Mouse (Mus musculus) liver, adult 2 months (tissue): ENCODE data around the gene Igf2. TPM values are rescaled to one million over a fixed set of nuclear protein-coding genes. Genes with fewer than 3 reads are reported as not detected.

ENCODE experiments used
- DNase-seq: peaks from one replicate; pipeline ENCODE4 v3.0.0-alpha.2; 2011; ENCODE audit warnings: low read depth, low spot score; ENCODE audit errors: extremely low read depth
- H3K27ac ChIP-seq: fragments of 200-500 bp; replicated peaks from 2 replicates; pipeline ENCODE4 v1.5.1; 2012; ENCODE audit warnings: low read depth, mild to moderate bottlenecking, control low read depth, inconsistent platforms, low read length; ENCODE audit not compliant: insufficient read depth
- H3K27me3 ChIP-seq: fragments of 200-500 bp; 2 replicates; pipeline ENCODE4 v1.6.1; 2012; ENCODE audit warnings: mild to moderate bottlenecking, moderate library complexity, low read length, inconsistent platforms; ENCODE audit not compliant: control insufficient read depth, insufficient read depth
- H3K36me3 ChIP-seq: fragments of 200-500 bp; 2 replicates; pipeline ENCODE4 v1.6.1; 2012; ENCODE audit warnings: low read length, inconsistent platforms; ENCODE audit not compliant: control insufficient read depth, insufficient read depth
- H3K4me1 ChIP-seq: fragments of 200-500 bp; 2 replicates; pipeline ENCODE4 v1.6.1; 2011; ENCODE audit warnings: low read length; ENCODE audit not compliant: control insufficient read depth, insufficient read depth
- H3K4me3 ChIP-seq: fragments of 200-500 bp; 2 replicates; pipeline ENCODE4 v1.5.1; 2011; ENCODE audit warnings: low read depth, mild to moderate bottlenecking, control low read depth, low read length, moderate library complexity; ENCODE audit not compliant: insufficient read depth
- H3K79me2 ChIP-seq: fragments of 200-500 bp; 2 replicates; pipeline ENCODE4 v1.6.1; 2012; ENCODE audit warnings: inconsistent platforms, mild to moderate bottlenecking, low read length, moderate library complexity; ENCODE audit not compliant: control insufficient read depth, insufficient read depth
- H3K9ac ChIP-seq: fragments of 200-500 bp; 2 replicates; pipeline ENCODE4 v1.6.1; 2012; ENCODE audit warnings: low read depth, mild to moderate bottlenecking, control low read depth, inconsistent platforms, low read length
- CTCF ChIP-seq: fragments of 200-500 bp; IDR thresholded peaks from 2 replicates; pipeline ENCODE4 v1.5.1; 2011; ENCODE audit warnings: low read depth, low read length, control low read depth
- POLR2A ChIP-seq: fragments of 200-500 bp; IDR thresholded peaks from 2 replicates; pipeline ENCODE4 v1.6.1; 2011; ENCODE audit warnings: low read length, control low read depth; ENCODE audit not compliant: insufficient read depth; ENCODE audit errors: extremely low read depth
- WGBS: fragments of 180-500 bp; shearing (Covaris S2); methylation state at CpG from one replicate; pipeline ENCODE4 v1.1.7; 2018; 5-methylcytosine and 5-hydroxymethylcytosine counted together
- polyA plus RNA-seq: library from polyadenylated mRNA; depleted of rRNA; stranded (reverse); fragments of >200 nt; gene quantifications from 2 replicates; pipeline ENCODE4 v1.2.3, GENCODE M21; 2012; rRNA removed
- total RNA-seq: library from RNA; depleted of rRNA; stranded (reverse); fragments of >200 nt; gene quantifications from 2 replicates; pipeline ENCODE4 v1.2.3, GENCODE M21; 2014; rRNA removed

Gene Igf2
- 0.20 and 0.37 TPM in 2 replicates for total RNA-seq
- polyA plus RNA-seq, result 1.2 and 1.3 TPM in 2 replicates

DNA sequence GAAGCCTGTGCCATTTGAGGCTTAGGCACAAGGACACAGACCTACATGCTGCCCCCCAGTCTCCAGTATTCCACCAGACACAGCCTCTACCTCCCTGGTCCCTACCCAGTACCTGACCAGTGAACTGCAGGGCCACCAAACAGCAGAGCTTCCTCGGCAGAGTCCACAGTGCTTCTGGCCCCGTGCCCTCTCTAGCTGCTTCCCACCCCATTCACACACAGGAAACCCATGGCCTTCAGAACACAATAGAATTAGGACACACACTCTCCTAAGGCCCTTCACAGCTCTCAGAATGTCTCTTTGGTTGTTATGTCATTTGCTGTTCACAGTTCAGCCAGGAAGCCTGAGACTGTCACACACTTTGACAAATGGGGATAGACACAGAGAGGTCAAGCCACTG lies at the start of gene Igf2:
Gene Igf2, minus strand, starts transcription at position 158 of the 400 bp plus-strand sequence.
- H3K27ac ChIP-seq, result no peak within 1 kb of the TSS
- H3K4me1 ChIP-seq, result no peaks in the 10 kb centered on the region; the same call in 1 of the 2 replicates
- no peaks in the 10 kb centered on the region for H3K36me3 ChIP-seq
- no peak for DNase-seq
- no peaks in the 10 kb centered on the region for H3K79me2 ChIP-seq
- H3K27me3 ChIP-seq, result peaks cover 40% of the 10 kb centered on the region
- no peak within 1 kb of the TSS for H3K4me3 ChIP-seq
- H3K9ac ChIP-seq, result no peak within 1 kb of the TSS
- no peak for TF ChIP-seq POLR2A
- TF ChIP-seq CTCF, result no peak
- WGBS, result 64% methylated on average over 2 of the region's 2 CpGs

DNA sequence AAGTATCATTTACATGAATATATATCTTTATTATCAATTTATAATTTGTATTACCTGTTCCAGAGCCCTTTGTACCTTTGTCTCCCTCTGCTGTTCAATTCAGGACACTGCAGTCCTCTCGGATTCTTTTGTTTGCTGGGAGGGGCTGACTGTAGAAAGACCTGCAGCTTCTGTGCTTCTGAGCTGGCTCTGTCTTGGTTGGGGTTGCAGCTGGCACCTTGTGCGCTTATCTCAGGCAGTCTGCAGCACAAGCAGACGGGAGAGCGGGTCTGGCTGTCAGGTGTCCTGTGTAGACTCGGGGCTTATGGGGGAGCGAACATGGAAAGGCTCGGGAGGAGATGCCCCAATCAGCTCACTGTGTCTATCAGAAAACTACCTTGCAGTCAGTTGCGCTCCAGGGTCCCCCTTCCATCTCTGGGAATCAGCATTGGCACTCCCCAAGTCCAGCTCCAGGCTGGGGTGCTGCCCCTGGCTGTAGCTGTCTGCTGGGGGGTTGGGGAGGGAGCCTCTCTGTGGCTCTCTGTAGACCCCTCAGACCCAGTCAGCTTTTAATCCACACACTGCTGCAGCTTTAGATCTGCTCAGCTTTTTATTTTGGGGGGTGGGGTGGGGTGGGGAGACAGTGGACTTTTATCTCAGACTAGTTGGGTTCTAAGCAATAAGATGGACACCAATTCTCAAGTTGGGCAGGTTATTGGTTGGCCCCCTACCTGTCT lies 48.3 kb upstream of the Igf2 start:
- Histone ChIP-seq H3K79me2 (no peaks in the 10 kb centered on the region), H3K9ac (no peak overlapping the region), H3K36me3 (no peaks in the 10 kb centered on the region), H3K27me3 (no peaks in the 10 kb centered on the region), H3K4me1 (no peaks in the 10 kb centered on the region), H3K27ac (no peak overlapping the region), H3K4me3 (no peak overlapping the region)
- WGBS, result 19% methylated on average over 8 of the region's 8 CpGs
- TF ChIP-seq POLR2A (no peak), CTCF (peak; percentile 13; the same call in 1 of the 2 replicates)
- peak; percentile 24 for DNase-seq

DNA sequence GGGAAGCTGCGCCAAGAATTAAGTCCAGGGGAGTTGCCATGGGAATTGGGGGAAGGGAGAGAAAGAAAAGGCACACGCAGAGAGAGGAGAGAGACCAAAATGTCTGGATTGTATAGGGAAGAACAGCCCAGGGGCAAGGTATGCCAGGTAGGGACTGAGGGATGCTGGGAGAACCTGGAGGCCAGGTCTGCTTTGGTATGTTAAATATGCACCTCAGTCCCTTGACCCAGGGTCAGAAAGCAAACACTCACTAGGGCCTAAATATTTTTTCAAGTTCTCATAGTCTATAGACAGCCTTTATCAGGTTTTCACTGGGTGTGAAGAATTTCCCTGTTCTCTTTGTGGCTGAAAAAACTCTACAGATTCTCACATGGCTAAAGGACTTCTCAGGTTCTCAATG lies 40.3 kb upstream of the Igf2 start:
- TF ChIP-seq CTCF, result no peak
- TF ChIP-seq POLR2A, result no peak
- no peak for DNase-seq
- no peak overlapping the region for H3K4me3 ChIP-seq
- H3K79me2 ChIP-seq, result no peaks in the 10 kb centered on the region
- no peak overlapping the region for H3K9ac ChIP-seq
- no peaks in the 10 kb centered on the region for H3K36me3 ChIP-seq
- 92% methylated on average over 2 of the region's 2 CpGs for whole genome bisulfite sequencing
- no peaks in the 10 kb centered on the region for H3K27me3 ChIP-seq
- no peak overlapping the region for H3K27ac ChIP-seq
- H3K4me1 ChIP-seq, result no peaks in the 10 kb centered on the region

DNA sequence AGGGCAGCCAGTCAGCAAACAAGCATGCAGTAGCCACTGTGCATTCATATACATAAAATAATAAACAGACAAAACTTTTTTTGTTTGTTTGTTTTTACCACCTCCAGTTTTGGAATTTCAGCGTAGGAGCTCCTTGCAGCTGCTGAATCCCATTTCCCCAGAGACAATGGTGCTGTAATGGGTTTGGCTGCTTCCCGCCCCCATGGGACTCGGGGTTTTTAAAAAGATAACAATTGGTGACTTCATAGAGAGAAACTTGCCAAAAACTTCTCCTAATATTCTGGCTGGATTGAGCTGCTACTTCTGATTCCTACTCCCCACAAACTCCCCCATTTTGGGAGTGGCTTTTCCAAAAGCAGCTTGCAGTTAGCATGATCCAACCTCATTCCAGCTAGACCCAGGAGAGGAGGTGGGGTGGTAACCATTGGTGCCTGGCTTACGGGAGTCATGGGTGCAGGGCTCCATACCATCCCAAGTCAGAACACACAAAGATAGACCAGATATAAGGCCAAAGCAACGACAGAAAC lies 32.8 kb upstream of the Igf2 start:
- Histone ChIP-seq H3K4me1 (no peaks in the 10 kb centered on the region), H3K27ac (no peak overlapping the region), H3K79me2 (no peaks in the 10 kb centered on the region), H3K4me3 (no peak overlapping the region), H3K36me3 (no peaks in the 10 kb centered on the region), H3K27me3 (no peaks in the 10 kb centered on the region), H3K9ac (no peak overlapping the region)
- TF ChIP-seq CTCF, result no peak
- DNase-seq, result no peak
- WGBS, result 73% methylated on average over 5 of the region's 5 CpGs

DNA sequence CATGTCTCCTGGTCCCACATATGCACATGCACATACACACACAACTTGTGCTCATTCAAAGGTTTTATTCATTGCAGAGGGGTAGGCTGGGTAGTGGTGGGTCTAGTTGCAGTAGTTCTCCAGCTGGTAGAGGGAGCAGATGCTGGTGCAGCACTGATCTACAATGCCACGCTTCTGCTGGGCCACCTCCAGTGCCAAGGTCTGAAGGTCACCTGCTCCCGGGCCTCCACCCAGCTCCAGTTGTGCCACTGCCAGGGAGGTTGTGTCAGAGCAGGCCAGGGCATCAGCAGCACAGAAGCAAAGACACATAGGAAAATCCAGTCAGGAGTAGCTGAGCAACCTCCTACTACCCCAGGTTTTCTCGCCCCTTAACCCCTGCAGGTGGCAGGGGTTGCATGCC lies 12.0 kb upstream of the Igf2 start:
- peak; percentile 78 for DNase-seq
- no peaks in the 10 kb centered on the region for H3K79me2 ChIP-seq
- no peaks in the 10 kb centered on the region for H3K36me3 ChIP-seq
- TF ChIP-seq POLR2A (no peak), CTCF (no peak)
- 15% methylated on average over 3 of the region's 3 CpGs for WGBS
- H3K4me3 ChIP-seq, result no peak overlapping the region
- H3K4me1 ChIP-seq, result peaks cover 1% of the 10 kb centered on the region; the same call in 1 of the 2 replicates
- H3K27me3 ChIP-seq, result 0 out of 2 replicates have a peak, but pooled peaks cover 3% of the 10 kb centered on the region
- H3K9ac ChIP-seq, result no peak overlapping the region
- no peak overlapping the region for H3K27ac ChIP-seq

DNA sequence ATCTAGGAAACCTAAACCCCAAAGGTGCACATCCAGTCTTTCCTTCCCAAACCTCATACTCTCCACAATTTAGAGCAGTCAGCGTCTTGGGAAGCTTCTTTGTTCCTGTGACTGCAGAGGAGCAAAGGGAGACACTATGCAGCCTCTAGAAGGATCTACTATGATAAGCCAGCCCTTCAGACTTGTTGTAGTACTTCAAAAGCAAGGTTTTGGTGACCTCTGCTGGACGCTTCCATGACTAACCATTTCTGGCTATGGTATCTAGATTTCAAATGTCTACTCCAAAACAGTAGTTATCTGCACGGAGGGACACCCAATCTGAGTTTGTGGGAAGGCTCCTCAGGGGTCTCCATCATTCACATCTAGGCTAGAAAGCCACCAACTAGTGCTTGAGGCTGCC lies 9.0 kb upstream of the Igf2 start:
- Histone ChIP-seq H3K79me2 (no peaks in the 10 kb centered on the region), H3K27ac (no peak overlapping the region)
- 6% methylated on average over 3 of the region's 3 CpGs for WGBS

More for the DNA sequence above, 9.0 kb upstream of the Igf2 start:
- peaks cover 1% of the 10 kb centered on the region; the same call in 1 of the 2 replicates for H3K4me1 ChIP-seq
- peak; percentile 67 for DNase-seq
- H3K27me3 ChIP-seq, result peaks cover 5% of the 10 kb centered on the region; the same call in 1 of the 2 replicates
- no peak overlapping the region for H3K4me3 ChIP-seq
- no peaks in the 10 kb centered on the region for H3K36me3 ChIP-seq
- TF ChIP-seq POLR2A, result no peak
- TF ChIP-seq CTCF, result peak; percentile 53
- no peak overlapping the region for H3K9ac ChIP-seq
